Mouse (Mus musculus): ENCODE results near the gene Psme1.
A peak's percentile ranks its signal among the peaks of the same experiment; 100 is the strongest.

Psme1 gene

DNA sequence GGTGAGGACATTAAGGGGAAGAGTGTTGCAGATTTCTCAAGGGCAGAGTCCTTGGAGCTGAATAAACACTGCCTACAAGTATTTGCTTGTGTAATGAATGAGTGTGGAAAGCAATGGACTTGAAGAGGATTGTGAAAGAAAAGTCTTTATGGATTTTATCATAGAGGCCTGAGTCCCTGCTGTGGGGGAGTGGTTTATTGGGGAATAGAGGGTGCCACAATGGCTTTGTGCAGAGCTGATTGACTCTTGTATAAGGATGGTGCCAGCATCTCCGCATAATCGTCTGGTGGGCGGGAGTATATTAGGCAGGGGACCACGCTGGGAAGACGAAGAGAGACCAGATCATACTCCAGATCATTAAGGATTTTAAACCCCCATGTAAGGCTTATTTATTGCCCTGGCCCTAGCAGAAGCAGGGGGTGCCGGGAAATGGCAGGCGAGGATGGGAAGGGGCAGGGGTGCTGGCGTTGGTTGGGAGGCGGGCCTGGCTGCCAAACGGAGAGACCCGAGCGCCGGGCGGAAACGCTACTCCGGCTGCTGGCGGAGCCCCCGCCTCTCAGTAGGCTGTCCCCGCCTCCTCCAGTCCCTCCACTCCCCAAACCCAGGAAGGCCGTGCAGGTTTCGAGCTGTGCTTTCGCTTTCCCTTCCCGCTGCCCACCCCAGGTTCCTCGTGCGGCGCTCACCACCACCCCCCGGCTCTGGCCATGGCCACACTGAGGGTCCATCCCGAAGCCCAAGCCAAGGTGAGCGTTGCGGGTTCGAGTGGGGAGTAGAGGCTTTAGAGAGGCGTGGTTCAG, at the start of gene Psme1:
Gene Psme1, plus strand, starts transcription at position 253 of the 797 bp plus-strand sequence.
- DNase-seq = peak; percentile 87 to 91

DNA sequence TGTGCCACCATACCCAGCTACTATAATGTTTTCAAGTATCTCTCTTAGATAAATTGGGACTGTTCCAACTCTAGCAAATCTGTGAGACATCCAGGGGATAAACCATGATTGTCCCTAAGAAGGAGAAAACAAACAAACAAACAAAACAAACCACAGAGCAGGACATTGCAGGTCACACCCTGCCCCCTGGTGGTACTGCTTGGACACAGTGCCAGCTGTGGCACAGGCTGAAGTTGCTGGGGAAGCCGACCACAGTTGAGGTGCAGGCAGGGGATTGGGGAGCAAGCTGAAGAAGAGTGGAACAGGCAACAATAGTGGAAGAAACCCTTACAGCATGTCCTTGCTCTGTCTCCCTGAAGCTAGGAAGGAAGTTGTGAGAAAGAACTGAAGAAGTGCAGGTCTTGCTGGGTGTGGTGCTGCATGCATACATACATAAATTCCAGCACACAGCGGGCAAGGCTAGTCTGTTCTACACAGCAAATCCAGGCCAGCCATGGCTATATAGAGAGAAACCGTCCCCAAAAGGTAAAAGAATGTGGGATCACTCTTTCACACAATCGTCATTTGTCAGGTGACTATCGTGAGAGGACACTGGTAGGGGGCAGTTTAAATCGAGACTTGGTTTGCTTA, 41.7 kb upstream of the Psme1 start:
- peak; percentile 76 for DNase-seq

DNA sequence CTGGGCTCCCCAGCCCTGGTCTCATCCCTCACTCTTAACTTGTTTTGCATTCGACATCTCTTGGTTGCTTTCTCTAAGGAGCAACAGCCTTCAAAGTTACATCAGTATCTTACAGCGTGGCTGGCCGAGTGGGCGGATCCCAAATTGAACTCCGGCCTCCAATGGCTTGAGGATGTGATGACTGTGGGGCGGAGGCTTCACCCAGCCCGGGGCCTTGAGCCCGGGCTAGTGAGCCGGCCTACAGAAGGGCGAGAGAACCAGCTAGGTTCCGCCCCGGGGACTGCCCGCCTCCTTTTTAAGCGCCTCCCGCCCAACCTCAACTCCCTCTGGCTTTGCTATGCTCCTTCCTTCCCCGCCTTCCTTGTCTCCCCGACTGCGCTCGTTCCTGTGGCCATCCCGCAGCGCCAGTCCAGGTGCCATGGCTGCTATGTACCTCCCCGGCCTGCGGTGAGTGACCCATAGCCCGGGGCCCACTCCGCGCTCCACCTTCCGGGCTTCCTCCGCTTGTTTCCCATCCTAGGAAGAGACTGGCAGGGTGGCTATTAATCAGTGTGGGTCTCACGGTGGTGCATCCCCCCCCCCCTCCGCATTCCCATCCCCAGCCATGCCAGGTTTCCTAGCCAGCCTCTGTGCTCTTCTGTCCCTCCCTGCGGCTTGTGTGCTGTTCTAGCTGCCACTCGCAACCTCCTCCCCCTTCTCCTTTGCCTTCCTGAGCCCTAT, 37.7 kb upstream of the Psme1 start, which contains the start of gene Pck2:
Gene Pck2, plus strand, starts transcription at position 200 of the 720 bp plus-strand sequence.
- DNase-seq = peak; percentile 88 to 94

DNA sequence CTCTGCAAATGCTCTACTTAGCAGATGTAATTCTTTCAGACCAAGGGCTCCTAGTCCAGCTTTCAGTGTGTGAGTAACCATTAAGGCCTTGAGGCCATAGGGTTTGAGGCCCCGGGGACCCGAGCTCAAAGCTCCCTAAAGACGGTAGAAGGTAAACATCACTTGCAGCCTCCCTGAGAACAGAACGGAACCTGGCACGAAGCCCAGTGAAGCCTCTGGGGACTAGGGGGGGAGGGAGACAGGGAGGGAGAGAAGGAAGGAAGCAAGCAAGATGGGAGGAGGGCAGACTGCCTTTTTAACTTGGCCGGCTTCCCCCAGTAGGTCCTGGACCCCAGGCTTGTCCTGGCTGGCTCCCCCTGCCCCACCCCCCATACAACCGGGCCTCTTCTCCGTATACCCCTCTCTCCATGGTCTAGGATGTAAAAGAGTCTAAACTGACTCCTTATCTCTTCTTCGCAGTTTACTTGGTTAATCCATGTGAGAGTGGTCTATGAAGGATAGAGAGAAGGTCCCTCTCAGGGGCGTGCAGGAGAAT, 37.1 kb upstream of the Psme1 start:
- DNase-seq = peak; percentile 92

DNA sequence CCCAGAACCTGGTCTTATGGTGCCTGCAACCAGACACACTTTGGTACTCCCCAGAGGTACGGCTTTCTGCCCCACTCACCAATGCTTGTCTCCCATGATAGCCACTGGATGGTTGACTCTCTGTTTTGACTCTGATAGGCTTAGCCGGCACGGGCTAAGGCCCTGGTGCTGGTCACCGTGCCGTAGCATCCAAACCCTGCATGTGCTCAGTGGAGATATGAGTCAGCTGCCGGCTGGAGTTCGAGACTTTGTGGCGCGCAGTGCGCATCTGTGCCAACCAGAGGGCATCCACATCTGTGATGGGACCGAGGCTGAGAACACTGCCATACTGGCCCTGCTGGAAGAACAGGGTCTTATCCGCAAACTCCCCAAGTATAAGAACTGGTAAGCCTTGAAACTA, 35.7 kb upstream of the Psme1 start:
- no peak for DNase-seq

DNA sequence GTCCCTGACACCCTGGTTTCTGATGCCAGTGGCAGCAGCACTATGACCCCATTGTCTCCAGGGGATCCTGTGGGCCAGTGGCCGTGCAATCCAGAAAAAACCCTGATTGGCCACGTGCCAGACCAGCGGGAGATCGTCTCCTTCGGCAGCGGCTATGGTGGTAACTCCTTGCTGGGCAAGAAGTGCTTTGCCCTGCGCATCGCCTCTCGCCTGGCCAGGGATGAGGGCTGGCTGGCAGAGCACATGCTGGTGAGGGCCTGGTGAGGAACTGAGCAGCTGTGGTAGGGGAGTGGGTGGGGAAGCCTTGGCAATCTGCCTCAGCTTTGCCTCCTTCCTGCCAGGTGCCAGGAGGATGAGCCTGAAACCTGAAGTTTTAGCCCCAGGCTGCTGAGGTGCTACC, 33.6 kb upstream of the Psme1 start:
- no peak for DNase-seq

DNA sequence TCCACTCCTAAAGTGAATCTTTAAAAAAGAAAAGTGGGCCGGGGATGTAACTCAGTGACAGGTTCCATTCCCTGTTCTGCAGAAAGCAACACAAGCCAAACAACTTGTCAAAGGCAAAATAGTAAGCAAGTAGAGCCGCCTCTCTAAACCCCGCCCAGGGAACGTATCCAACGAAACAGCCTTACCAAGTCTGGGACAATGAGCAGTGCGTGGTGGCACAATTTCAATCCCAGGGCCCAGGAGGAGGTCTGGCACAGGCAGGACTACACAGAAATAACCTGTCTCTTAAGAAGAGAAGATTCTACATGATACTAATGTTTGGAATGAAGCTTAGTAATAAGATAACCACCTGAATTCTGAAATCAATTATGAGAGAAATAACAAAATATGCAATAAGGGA, 27.7 kb upstream of the Psme1 start:
- no peak for DNase-seq

DNA sequence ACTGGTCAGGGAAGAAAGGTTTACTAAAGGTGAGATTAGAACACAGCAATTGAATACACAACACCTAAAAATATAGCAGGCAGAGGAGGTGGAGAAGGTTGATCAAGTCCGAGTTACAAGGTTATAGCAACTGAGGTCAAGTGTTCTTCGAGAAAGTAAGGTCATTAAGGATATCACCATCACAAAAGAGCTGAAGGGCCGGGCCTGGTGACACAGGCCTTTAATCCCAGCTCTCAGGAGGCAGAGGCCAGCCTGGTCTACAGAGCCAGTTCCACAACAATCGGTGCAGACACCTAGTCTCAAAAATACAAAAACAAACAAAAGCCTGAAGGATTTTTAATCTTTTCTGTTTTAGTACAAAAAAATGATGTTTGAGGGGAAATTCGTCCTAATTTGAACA, 26.6 kb upstream of the Psme1 start:
- DNase-seq = no peak

DNA sequence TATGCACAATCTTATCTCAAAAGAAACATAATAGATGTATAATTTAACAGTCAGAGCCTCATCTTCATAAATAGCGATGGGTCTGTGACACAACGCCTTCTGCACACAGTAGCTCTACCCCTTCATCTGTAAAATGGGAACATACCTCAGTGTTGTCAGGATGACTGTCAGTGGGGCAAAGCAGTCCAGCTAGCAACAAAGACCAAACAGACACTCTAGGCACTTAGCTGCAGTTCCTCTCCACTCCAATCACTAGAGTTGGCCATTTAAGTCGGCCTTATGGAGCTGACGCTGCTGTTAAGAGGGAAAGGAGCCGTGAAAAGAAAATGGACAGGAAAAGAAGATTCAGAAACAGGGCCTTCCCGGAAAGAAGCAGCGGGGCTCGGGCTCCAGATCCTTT, 26.1 kb upstream of the Psme1 start:
- no peak for DNase-seq

DNA sequence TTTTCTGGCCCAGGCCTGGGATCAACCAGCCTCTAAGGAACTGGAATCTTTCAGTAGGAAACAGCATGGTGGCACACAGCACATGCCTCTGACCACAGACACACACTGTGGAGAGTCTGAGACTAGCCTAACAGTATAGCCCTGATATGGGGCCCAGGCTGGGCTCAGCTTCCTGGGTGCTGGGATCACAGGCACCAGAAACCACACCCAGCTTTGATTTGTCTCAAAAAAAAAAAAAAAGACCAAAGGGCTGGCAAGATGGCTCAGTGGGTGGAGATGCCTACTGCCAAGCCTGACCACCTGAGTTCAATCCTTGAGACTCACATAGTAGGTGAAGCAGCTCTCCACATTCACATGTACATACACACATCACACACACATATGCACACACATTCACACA, 23.3 kb upstream of the Psme1 start:
- no peak for DNase-seq

DNA sequence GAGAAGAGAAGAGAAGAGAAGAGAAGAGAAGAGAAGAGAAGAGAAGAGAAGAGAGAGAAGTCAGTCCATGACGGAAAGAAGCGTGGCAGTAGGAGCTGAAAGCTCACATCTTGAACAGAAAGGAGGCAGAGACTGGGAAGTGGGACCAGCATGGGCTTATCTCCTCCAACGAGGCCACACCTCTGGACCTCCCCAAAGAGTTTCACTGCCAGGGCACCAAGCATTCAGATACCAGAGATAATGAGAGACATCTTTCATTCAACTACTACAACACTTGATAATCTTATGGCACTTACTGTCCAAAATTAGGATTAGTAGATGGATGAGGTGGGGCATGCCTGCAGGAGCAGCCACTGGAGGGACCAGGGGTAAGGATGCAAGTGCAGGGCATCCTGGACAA, 22.1 kb upstream of the Psme1 start:
- no peak for DNase-seq

DNA sequence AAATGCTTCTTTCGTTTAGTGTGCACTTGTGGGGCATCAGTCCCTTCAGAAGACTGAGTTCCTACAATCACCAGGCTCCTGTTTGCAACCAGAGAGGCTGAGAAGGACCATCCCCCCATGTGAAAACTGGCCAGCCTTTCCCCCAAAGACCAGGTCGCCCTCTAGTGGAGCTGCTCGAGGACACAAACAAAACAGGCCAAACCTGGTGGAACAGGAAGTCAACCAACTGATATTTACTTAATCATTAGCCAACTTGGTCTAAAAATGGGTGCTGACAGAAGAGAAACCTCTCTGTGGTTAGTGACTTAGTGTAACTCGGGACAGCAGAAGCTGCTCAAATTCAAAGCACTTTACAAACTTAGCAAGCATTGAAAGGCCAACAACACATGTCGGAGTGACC, 20.9 kb upstream of the Psme1 start:
- peak; percentile 90 to 93 for DNase-seq

DNA sequence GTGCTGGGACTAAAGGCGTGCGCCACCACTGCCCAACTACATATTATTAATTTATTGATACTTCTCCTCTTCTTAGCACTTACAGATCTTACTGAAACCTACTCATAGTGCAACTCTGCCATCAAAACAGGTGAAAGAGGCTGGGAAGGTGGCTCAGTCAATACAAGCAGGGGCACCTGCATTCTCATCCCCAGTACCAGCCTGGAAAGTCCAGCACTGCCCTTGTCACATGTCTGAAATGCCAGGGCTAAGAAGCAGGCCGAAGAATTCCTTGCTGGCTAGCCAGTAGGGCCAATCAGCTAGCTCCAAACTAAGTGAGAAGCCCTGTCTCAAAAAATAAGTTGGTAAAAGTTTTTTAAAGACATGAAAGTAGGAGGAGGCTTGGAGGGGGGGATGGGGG, 20.3 kb upstream of the Psme1 start:
- DNase-seq = peak in 1 of 2 experiments; percentile 42

DNA sequence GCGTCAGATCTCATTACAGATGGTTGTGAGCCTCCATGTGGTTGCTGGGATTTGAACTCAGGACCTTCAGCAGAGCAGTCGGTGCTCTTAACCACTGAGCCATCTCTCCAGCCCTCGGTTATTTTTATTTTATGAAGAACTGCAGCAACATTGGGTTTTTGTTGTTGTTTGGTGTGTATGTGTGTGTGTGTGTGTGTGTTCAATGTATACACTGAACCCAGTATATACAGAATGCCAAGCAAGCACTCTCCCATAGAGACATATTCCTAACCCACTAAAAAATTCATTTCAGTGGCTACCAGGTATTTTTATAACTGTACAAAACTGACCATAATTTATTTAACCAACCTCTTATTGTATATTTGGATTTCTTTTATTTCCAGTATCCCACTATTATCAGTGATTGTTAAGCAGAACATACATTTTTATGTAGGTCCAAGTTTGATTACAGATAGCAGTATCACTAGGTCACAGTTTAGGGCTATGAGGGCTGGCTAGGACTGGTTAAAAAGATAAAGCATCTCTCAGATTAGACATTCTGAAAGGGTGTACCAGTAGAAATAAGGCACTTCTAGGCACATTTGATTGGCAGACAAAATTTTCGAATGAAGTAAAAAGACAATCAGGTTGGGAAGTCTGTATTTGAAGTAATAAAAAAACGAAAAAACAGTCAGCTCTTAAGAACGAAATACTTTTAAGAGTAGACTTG, 19.0 kb upstream of the Psme1 start:
- DNase-seq = no peak

DNA sequence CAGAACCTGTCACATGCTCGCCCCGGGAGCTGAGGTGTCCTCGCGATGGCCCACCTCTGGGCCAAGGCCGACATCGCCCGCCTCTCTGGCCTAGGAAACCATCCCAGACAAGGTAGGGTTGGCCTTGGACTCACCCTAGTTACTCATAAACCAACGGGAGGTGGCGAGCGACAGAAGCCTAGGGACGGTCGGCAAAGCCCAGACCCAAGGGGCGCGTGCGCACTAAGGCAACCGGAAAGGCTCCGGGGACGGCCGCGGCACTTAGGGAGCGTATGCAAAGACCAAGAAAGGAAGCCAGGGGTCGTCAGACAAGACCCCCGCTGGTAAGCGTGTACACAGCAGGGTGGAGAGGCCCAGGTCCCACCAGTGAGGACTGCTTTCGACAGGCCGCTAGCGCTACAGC, 18.1 kb upstream of the Psme1 start, which contains the start of gene Dcaf11:
Gene Dcaf11, plus strand, starts transcription at position 208 of the 403 bp plus-strand sequence.
- peak; percentile 93 to 97 for DNase-seq

DNA sequence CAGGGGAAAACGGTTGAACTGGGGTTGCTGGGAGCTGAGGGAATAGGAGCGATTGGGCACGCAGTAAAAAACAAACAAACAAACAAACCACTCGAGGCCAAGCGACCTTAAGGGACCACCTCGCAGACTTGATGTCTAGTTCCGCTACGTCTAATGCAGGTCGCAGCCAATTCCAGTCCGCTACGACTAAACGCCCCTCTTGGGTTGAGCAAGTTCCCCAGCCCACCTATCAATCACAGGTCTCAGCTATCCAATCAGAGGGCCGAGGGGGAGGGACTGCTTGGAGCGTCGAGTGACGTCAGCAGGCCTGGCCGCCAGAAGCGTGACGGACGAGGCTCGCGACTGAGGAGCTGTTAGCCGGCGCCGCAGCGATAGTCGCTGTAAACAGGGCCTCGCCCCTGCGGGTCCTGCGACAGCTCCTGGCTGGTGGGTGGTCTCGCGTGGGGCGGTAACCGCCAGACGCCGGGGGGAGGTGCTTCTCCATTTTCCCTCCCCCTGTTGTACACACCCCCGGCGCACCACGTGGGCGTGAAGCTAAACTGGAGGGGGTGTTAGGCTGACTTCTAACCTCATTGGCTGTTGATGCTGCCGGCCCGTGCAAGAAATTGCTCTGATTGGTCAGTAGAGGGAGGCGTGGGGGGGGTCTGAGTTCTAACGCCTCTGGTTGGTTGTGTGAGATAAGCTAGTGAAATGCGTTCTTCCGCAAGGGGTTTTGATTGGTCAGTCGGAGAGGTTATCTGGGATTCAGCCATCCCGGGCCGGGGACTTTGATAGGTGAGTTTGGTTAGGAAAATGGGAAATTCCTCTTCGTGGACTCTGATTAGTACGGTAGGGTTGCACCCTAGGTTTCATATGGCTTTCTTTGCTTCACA, 17.5 kb upstream of the Psme1 start, which contains the start of gene A730061H03Rik:
Gene A730061H03Rik, minus strand, starts transcription at position 205 of the 872 bp plus-strand sequence.
- peak; percentile 97 to 99 for DNase-seq

DNA sequence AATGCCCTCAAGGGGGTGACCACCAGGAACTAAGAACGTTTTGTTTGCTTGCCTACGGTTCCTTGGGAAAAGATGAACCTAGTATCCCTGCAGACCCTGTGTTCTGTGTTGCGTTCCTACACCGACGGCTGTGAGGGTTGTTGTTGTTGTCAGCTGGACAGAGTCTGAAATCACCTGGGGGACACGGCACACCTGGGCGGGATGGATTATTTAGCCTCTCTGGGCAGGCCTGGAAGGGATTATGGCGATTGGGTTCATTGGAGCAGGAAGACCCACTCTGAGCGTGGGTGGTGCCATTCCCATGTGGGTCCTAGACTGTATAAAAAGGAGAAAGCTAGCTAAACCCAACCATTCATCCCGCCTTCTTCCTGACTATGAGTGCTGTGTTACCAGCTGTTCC, 16.1 kb upstream of the Psme1 start:
- DNase-seq = peak in 1 of 2 experiments; percentile 33

DNA sequence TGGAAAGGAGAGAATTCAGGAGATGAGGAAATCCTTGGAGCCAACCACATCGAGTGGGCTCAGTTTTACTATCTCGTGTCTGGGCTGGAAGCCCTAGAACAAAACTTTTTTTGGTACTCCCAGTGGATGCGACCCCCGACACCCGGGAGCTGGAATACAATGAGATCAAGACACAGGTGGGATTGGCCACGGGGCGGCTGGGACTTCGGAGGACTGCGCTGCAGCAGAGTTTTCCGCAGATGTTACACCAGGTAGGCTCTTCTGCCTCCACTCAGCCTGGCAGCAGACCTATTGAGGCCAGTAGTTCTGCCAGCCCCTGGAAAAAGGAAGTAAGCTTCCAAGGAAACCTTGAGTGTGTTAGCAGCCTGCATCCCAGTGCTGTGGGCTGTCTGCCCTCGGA, 14.7 kb upstream of the Psme1 start:
- DNase-seq = no peak

DNA sequence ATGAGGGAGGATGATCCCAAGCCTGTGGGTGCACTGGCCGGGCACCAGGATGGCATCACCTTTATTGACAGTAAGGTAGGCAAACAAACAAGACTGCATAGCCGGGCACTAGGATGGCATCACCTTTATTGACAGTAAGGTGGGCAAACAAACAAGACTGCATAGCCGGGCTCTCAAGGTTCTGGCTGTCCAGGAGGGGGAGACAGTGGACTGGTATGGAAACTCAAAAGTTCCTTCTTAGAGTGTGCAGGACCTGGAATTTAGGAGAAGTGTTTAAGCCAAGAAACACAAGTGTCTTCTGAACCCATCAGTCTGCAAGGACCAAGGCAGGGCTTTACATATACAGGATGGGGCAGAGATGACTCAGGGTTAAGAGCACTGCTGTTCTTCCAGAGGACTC, 12.2 kb upstream of the Psme1 start:
- DNase-seq = no peak

DNA sequence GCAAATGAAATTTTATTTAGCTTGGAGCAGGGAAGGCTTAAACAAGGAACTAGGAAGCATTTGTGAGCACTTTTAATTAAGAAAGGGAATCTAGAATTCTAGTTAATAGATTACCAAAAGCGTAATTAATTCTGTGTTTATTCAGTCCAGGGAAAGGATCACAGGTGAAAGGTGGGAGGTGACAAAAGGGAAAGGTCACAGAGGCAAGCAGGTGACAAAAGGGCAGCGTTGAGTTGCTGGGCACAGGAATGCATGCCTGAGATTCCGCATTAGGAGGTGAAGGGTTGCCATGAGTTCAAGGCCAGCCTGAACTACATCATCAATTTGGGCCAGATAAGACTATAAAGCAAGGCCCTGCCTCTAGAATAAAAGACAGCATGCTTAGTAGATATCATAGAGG, 10.4 kb upstream of the Psme1 start:
- DNase-seq = no peak

DNA sequence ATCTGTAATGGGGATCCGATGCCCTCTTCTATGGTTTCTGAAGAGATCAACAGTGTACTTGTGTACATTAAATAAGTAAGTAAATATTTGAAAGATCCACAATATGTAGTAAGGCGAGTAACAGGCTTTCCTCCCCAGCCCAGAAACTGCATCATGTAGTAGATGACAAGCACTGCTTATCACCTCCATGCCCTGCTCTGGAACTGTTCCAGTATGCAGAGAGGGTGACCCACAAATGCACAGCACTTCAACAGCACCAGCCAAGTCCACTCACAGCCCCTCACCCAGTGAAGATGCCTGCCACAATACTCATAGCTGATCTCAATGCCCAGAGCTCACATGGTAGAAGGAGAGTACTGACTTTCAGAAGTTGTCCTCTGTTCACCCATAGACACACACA, 7.3 kb upstream of the Psme1 start:
- DNase-seq = no peak

DNA sequence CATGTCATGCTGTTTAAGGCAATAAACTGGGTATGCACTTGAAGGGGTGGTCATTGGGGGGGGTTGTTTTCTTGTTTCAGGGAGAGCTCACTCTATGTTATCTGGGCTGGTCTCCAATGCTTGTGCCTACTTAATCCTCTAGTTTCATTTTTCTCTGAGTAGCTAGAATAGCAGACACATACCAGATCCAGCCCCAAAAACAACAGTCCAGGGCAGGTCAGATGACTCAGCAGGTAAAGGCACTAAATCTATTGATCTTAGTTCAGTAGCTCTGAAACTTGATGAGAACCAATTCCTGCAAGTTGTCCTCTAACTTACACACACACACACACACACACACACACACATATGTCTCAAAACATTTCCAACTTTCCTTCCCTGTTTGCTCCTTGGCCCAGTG, 6.2 kb upstream of the Psme1 start:
- DNase-seq = no peak
